Mouse (Mus musculus): ENCODE measurements at regions not wholly inside any gene's neighbourhood (a gene's known extent, or its start where the extent isn't known, plus 50 kb on each side); places are given as distances from the start of the nearest gene placed in this dataset.

DNA sequence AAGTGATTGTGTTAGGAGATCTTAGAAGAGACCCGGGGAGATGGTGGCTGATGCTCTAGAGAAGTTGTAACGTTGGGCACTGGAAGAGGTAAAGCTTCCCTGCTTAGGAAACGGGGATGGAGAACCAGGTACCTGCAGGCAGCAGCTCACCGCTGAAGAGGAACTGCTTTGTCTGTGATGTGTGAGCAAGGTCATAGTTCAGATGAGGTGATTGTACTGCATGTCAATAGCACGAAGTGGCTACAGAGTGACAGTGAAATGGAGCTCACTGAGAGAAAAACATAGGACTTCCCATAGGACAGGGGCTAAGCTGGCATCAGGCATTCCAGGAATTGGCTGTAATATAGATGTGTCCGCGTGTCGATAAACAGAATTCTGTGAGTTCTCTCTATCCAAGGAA is 205.1 kb upstream of the Tet2 start:
- no peak for DNase-seq (ENCODE audit: low spot score in 2 of 2)

DNA sequence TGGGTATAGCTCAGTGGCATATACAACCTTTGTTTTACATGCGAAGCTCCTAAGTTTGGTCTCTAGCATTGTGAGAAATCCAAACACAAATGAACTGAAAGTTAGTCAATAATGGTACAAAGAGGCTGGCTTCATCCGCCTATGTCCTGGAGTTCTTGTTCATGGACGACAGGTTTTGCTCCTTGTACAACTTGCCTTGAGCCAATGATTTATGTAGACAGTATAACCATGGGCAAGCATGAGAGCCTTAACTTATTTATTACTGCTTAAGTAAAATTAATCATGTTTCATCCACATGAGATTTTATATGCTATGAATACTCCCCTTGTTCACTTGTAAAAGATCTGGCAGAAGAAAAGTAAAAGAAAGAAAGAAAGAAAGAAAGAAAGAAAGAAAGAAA is 205.7 kb upstream of the Tet2 start:
- DNase-seq (ENCODE audit: low spot score in 2 of 2) = no peak

DNA sequence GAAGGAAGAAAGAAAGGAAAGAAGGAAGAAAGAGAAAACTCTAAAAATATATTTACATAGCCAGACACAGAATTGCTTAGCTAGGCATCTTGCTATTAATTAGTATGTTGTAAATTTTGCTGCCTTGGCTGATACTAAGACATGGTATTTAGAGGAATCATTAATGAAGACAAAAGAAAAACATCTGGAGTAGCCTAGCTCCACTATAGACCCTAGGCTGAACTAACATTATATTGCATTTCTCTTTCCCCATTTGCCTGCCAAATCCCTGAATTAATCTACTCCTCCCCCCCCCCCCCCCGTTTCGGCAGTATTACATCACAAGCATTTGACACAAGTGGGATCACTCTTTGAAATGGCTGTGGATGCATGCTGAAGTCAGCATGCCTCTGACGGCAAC is 206.1 kb upstream of the Tet2 start:
- no peak for DNase-seq (ENCODE audit: low spot score in 2 of 2)

DNA sequence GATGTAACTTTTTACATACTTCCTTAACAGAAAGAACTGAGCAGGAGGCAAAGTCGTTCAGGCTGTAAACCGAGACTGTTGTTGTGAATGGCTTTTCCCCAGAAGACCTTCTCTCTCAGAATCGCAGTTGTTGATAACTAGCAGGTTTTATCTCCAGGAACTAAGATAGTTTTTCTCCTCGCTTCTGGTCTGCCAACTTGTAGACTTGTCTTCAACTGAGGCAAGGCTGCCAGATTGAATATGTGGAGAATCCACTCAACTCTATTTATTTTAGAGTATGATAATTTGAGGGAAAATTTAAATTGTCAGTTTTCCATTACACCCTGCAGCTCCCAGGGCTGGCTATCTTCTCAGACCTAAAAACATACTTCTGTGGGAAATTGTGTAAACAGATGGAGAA is 206.6 kb upstream of the Tet2 start:
- DNase-seq (ENCODE audit: low spot score in 2 of 2) = no peak

DNA sequence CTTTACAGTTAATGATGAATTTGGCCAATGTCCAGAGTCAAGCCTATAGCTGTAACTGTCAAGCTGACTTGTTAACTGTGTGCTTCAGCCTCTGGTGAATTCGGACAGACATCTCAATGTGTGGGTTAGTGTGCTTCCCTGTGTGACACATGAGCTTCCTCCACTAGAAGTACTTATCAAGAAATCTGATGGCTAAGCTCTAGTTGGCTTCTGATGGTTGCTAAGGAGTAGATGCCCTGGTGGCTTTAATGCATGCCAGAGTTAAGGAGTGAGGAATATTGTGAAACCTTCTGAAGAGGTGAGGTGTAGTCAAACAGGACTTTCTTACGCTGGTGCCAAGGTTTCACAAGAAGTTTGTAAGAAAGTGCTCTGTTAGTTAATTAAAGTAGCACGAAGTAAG is 208.1 kb upstream of the Tet2 start:
- DNase-seq (ENCODE audit: low spot score in 2 of 2) = no peak

DNA sequence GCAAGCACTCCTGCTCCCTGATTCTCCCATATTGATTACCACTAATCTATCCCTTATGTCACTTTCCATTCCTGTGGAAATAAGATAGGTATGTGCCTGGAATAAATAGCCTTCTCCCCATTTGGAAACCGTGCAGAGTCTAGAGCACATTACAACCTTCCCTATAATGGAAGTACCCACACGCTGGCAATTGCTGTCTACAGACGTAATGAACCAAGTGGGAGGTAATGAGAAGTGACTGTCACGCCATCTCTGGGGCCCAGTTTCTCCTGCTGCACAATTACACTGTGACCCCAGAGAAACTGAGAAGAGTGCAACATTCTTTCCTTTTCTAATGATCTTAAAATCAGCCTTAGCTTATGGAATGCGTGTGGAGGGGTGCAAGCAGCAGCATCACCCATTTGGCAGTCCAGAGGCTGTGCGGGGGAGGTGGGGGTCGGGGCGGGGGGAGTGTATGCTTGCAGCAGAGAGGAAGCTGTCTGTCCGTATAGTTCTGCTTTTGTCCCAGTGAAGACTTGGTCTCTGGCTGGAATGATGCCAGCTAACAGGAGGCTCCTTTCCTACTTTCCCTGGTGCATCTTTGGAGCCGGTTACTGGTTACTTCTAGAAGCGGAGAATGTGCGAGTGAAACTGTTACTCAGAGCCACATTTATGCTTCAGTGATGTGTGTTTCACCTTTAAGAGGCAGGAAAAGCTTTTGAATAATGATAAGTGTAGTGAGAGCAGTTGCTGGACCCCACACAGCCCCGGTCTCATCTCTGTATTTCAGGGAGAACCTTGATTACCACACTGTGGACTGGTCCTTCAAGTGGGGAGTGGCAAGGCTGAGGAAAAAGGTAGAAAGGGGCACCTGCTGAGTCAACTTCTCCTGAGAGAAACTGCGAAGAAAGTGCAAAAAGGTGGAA is 209.3 kb upstream of the Tet2 start:
- DNase-seq (ENCODE audit: low spot score in 2 of 2) = no peak

DNA sequence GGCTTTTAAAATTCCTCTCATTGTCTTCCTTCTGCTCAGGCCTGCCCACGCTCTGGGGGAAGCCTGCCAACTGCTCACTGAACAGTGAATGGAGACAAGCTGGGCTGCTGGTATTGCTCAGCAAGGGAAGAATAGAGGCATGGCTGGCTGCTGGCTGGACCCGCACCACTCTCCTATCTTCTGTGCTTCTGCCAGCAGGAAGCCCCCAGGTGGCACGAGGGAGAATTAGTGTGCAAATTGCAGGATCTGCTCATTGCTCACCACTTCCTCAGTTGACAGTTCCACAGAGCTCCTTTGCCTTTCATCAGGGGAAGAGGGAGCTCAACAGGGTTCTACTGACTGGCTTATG is 209.9 kb upstream of the Tet2 start:
- peak; percentile 76 to 94 for DNase-seq (ENCODE audit: low spot score in 2 of 2)

DNA sequence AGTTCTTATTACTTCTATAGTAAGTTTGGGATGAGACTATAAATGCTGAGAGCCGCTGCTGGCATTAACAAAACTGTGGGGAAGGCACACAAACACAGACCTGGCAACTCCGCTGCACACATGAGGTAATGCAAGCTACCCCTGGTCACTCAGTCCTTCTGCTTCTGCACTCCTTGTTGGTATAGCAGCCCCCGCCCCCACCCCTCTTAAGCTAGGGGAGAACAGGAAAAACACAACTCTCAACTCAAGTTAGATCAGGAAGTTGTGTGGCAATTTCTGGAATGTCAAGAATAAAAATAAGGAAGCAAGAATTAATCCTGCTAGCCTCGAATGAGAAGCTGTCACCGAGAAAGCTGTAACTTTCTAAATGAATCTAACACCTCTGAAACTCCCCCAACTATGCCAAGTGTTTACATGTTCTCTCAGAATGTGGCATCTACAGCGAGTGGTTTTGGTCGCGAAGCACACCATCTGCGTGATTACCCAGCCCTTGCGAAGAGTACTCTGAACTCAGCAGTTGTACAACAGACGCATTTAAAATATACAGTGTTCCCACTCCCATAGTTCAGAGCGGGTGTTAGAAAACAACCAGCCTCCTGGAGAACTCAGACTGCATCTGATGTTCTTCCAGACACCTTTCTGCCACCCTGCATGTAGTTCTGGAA is 212.9 kb upstream of the Tet2 start:
- DNase-seq (ENCODE audit: low spot score in 2 of 2) = peak in 1 of 2 experiments; percentile 37

DNA sequence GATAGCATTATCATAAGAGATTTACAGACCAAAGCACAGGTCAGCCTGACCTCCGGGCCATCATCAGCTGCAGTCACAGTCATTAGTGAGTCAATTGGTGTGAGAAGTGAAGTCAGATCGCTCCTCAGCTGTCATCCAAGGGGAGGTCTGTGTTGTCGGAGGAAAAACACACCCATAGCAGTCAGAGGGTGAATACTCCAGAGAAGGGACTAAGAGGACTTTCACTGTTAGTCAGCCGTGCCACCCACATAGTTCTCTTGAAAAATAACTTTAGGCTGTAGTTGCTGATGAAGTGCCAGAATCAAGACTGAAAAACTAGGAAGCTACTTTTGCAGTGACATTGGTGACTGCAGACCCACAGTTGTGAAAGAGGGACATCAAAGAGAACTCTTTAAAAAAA is 213.5 kb upstream of the Tet2 start:
- DNase-seq (ENCODE audit: low spot score in 2 of 2) = no peak

DNA sequence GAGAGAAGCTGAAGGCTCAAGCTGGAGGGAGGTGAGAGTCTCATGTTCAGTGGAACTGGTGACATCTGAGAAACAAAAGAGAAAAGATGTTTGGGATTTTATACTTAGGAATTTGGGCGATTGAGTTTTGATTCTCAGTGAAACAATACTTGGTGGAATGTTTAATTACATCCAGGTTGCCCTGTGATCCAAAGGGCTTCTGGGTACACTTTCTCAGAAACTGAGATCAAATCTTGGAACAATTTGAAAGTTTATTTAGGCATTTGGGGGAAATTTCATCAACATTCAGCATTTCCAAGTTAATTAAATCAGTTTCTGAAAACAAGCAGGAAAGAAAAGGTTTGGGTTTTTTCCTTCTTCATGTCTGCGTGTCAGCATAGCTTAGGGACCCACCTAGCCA is 214.7 kb upstream of the Tet2 start:
- DNase-seq (ENCODE audit: low spot score in 2 of 2) = no peak

DNA sequence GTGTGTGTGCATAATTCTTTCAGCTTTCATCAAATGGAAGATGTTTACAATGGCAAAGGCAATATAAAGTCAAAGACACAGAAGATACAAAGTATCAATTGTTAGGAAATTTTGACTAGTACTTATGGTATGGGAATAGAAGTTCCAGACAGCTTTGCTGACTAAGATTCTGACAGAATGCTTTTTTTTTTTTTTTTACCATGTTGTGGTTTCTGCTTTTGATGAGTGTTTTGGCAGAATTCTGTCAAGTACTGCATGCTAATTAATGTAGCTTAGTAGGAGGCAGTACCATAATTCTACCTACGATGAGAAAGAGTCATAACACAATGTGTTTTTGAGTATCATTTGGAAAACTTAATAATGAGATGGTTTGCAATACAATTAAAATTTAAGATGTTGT is 215.3 kb upstream of the Tet2 start:
- no peak for DNase-seq (ENCODE audit: low spot score in 2 of 2)

DNA sequence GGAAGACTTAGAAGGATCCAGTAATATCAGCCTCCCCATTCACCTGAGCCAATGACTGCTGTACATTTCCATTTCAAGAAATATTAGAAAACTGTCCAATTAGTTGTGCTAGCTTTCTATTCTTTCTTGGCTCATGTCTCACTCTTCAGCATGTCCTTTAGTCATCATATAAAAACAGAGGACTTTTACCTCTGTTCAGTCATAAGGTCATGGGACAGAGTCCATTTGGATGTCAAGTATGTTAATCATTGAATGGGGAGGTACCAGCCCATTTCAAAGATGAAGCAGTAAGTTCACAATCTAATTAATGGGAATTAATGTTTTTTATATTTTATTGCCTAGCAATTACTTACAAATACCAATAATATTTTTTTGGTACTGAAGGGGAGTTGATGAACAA is 218.8 kb upstream of the Tet2 start:
- DNase-seq (ENCODE audit: low spot score in 2 of 2) = no peak

DNA sequence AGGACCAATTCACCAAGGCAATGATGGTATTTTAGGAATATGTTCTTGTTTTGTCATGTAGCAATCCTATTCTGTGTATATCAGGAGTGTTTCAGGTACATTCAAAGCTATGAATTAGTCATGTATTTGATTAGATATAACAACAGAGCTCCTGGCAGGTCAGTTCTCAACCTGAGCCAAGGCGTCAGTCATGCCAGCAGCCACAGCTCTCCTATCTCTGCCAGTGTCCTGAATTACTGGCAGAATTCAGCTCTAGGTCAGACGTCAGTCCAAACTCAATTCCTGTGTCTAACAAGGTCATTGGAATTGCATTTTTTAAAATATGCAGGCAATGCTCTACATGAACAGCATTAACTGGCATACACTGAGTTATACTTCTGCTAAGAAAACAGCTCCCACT is 228.6 kb upstream of the Tet2 start:
- DNase-seq (ENCODE audit: low spot score in 2 of 2) = no peak

DNA sequence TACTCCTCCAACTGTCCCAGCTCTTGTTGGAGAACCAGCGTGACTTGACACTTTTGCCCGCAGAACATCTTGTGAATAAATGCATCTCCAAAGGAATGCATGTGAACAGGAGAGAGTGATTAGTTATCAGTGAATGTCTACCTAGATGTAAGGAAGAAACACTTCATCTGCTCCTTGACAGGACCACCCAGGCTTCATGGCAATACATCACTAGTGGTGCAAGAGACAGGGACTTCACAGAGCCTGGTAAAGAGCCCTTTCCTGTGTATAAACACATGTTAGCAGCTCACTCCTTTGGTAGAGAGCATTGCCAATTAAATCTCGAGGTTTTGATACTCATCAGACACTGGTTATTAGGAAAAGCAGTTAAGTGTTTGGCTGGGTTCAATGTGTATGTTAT is 229.3 kb upstream of the Tet2 start:
- DNase-seq (ENCODE audit: low spot score in 2 of 2) = no peak

DNA sequence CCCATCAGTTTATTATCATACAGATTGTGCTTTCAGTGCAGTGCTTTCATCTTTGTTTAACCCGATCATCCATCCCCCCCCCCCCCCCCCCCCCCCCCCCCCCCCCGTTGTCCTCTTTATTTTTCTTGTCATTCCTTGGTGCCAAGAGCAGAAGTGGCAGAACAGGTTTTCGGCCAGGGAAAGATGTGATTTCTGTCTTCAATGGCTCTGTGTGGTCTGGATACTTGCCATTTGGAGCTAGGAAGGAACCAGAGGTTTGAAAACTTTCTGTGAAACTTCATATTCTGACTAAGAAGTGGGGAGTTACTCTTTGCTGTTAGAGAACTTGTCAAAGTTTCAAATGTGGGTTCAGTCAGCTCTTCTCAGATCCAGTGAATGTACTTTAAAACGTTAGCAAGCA is 231.1 kb upstream of the Tet2 start:
- no peak for DNase-seq (ENCODE audit: low spot score in 2 of 2)

DNA sequence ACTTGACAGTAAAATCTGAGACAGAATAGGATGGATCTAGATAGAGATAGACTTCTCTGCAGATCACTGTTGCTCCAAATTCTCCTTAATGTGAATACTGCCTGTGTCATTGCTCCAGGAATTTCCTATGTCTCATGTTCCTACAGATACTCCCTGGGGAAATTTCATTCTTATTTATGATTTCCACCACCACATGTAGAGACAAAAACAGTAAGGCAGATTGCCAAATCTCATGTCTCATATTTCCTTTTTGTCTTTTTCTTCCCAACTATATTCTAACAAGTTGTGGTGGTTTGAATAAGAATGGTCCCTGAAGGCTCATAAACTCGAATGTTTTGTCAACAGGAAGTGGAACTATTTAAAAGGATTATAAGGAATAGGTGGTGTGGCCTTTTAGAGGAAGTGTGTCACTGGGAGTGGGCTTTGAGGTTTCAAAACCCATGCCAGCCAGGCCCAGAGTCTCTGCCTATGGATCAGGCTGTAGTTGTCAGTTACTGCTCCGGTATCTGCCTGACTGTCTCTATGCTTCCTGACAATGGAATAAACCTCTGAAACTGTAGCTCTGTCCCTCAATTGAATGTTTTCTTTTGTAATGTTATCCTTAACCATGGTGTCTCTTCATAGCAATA is 234.3 kb upstream of the Tet2 start:
- DNase-seq (ENCODE audit: low spot score in 2 of 2) = no peak

DNA sequence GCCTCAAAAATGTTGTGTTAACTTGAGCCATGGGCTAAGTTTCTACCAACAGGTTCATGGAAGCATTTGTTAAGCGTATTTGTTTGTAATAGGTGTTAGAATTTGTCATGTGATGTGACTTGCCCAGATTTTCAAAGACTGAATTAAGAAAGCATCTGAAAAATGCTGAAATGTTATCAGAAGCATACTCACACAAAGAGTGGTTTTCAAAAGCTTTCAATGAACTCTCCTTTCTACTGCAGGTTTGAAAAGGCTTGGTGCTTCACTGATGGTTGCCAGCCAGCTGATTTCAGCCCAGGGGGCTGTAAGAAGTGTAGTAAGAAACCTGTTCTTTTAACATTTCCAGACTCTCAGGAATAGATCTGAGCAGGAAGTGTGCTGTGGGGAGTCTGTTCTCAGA is 238.1 kb upstream of the Tet2 start:
- no peak for DNase-seq (ENCODE audit: low spot score in 2 of 2)

DNA sequence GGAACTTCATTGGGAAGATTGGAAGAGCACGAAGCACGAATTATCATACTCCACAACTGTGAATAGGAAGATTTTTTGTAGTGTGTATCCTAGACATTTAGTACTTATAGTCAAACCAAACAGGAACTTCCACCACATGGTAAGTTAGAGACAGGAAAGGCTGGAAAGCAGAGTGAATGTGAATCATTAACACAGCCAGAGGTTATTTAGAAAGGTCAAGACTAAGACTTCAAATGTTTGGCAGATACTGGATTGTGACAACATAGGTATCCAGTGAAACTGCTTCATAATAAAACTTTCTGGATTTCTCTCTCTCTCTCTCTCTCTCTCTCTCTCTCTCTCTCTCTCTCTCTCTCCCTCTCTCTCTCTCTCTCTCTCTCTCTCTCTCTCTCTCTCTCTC is 246.4 kb upstream of the Tet2 start:
- no peak for DNase-seq (ENCODE audit: low spot score in 2 of 2)

DNA sequence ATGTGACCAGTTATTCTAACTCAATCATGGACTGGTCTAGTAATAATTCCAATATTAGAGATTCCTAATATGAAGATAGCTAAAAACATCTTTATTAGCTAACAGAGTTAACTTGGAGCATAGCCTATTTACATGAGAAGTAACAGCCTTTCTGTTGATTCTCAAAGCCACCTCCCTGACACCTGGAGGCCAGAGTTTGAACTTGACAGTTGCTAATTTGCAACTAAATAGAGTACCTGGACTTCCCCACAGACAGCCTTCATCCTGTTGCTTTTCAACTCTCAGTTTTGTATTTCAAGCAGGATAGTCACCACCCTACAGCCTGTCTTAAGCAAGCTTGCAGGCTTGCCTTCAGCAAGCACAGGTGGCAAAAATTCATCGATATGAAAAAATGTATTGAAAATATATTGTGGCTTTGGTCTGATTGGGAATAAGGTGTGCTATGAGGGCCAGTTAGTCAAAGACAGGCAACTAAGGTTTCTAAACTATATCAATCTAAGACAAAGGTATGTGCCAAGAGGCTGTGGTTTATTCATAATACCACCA is 264.1 kb upstream of the Tet2 start:
- DNase-seq (ENCODE audit: low spot score in 2 of 2) = no peak

DNA sequence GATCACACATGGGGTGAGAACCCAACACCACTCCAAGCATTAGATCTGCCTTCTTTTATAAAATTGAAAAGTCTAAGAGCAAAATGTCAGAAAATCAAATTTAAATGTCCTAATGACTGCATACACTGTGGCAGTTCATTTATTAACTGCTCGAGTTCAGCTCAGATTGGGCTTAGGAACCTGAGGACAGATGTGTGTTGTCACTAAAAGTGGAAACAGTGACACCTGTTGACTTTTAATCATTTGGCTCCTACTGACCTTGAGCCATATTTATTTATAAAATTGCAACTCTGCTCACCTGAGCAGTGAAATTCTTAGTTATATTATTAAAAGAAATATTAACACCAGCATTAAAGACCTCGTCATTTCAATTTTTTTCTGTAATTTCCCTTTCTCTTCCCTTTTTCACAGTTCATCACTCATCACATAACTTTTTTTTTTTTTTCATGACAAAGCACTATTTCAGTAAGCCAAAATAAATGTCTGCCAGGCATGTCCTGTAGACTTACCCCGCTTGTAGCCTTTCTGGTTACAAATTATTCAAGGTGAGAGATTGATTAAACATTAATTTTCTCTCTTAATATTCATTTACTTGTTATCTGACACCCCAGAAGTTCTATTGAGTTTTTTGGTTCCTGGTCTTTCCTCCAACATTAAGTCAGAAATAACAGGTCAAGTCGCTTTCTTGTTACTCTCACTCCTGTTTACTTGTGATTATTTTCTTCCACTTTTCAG is 274.2 kb upstream of the Tet2 start:
- no peak for DNase-seq (ENCODE audit: low spot score in 2 of 2)

DNA sequence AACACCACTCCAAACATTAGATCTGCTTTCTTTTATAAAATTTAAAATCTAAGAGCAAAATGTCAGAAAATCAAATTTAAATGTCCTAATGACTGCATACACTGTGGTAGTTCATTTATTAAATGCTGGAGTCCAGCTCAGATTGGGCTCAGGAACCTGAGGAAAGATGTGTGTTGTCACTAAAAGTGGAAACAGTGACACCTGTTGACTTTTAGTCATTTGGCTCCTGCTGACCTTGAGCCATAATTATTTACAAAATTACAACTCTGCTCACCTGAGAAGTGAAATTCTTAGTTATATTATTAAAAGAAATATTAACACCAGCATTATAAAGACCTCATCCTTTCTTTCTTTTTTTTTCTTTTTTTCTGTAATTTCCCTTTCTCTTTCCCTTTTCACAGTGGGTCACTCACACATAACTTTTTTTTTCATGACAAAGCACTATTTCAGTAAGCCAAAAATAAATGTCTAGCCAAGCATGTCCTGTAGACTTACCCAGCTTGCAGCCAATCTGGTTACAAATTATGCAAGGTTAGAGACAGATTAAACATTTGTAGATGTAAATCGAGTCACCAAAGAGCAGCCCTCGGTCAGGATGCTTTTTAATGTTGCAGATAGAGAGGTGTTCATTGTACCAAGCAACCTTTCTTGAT is 288.9 kb upstream of the Tet2 start:
- DNase-seq (ENCODE audit: low spot score in 2 of 2) = no peak

DNA sequence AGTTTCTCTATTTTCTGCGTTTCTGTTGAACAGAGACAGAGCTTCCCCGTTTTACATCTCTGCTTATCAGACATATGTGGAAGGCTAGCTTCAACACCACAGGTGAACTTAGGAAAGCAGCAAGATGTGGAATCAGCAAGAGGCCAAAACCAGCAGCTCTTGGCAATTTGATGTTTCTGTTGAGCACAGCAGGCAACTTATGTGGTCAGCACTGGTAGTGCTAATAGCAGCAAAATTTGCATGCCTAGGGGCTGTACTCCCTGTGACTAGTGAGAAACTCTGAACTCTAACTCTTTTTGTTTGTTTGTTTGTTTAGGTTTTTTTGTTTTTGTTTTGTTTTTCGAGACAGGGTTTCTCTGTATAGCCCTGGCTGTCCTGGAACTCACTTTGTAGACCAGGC is 289.5 kb upstream of the Tet2 start:
- no peak for DNase-seq (ENCODE audit: low spot score in 2 of 2)

Measured in left cerebral cortex, adult 9 months (tissue).